Mouse (Mus musculus) CH12.LX (cell line): ENCODE data around the gene Mef2a. TPM values are rescaled to one million over a fixed set of nuclear protein-coding genes. Genes with fewer than 3 reads are reported as not detected.

ENCODE experiments used
- DNase-seq: peaks from one replicate; pipeline ENCODE4 v3.0.0-alpha.2; 2013; ENCODE audit errors: extremely low read depth
- H3K27ac ChIP-seq: 2 replicates; pipeline ENCODE4 v1.5.1; 2012; ENCODE audit warnings: low read depth, mild to moderate bottlenecking, control low read depth, moderate library complexity; ENCODE audit not compliant: insufficient read depth
- H3K27me3 ChIP-seq: replicated peaks from 2 replicates; pipeline ENCODE3; 2012; ENCODE audit warnings: inconsistent platforms
- H3K36me3 ChIP-seq, 2 experiments: replicated peaks in 1 of 2; 2 replicates each; pipeline versions ENCODE3 to v1.6.1; 2012; ENCODE audit warnings: inconsistent platforms in 1 of 2, low read length in 1 of 2, mild to moderate bottlenecking in 1 of 2, mixed read lengths in 1 of 2, moderate library complexity in 1 of 2; ENCODE audit not compliant: control insufficient read depth in 1 of 2, insufficient read depth in 1 of 2
- H3K4me1 ChIP-seq, 2 experiments: 2 replicates each; pipeline ENCODE4 v1.6.1; 2012; ENCODE audit warnings: inconsistent platforms in 1 of 2, moderate library complexity in 1 of 2; ENCODE audit not compliant: insufficient read depth in 2 of 2, control insufficient read depth in 1 of 2
- H3K4me2 ChIP-seq: 2 replicates; pipeline ENCODE4 v1.6.1; 2012; ENCODE audit warnings: low read depth, mild to moderate bottlenecking, control low read depth; ENCODE audit not compliant: poor library complexity, insufficient read depth, severe bottlenecking
- H3K4me3 ChIP-seq, 3 experiments: fragments of 150-350 bp in 1 of 3; sonication (generic) in 1 of 3; replicated peaks in 1 of 3; 2 replicates each; pipeline versions ENCODE3 to v1.5.1; 2011 to 2012; ENCODE audit warnings: low read depth in 2 of 3, low read length in 2 of 3, mild to moderate bottlenecking in 2 of 3, moderate library complexity in 2 of 3, control low read depth in 1 of 3, improper control_type of control experiment in 1 of 3, inconsistent platforms in 1 of 3, mixed read lengths in 1 of 3; ENCODE audit not compliant: poor library complexity in 1 of 3
- H3K79me2 ChIP-seq: replicated peaks from 2 replicates; pipeline ENCODE4 v1.6.1; 2012; ENCODE audit warnings: mild to moderate bottlenecking, moderate library complexity; ENCODE audit not compliant: control insufficient read depth, poor library complexity, insufficient read depth, severe bottlenecking; ENCODE audit errors: extremely low read depth
- H3K9ac ChIP-seq: 2 replicates; pipeline ENCODE4 v1.6.1; 2012; ENCODE audit warnings: low read depth, mild to moderate bottlenecking, control low read depth, moderate library complexity; ENCODE audit not compliant: insufficient read depth
- H3K9me3 ChIP-seq: replicated peaks from 2 replicates; pipeline ENCODE3; 2012; ENCODE audit warnings: low read length, inconsistent platforms, mixed read lengths
- BHLHE40 ChIP-seq: IDR thresholded peaks from 2 replicates; pipeline ENCODE4 v1.6.1; 2011; ENCODE audit warnings: mild to moderate bottlenecking, low read depth, low read length, improper control_type of control experiment
- CHD1 ChIP-seq: IDR thresholded peaks from 2 replicates; pipeline ENCODE4 v1.6.1; 2012; ENCODE audit warnings: low read depth, low read length, improper control_type of control experiment, inconsistent platforms
- CHD2 ChIP-seq: IDR thresholded peaks from 2 replicates; pipeline ENCODE4 v1.6.1; 2011; ENCODE audit warnings: low read length, improper control_type of control experiment
- ELF1 ChIP-seq: IDR thresholded peaks from 2 replicates; pipeline ENCODE4 v1.6.1; 2014; ENCODE audit warnings: low read depth, mild to moderate bottlenecking, inconsistent platforms, low read length, improper control_type of control experiment
- EP300 ChIP-seq: IDR thresholded peaks from 2 replicates; pipeline ENCODE4 v1.6.1; 2011; ENCODE audit warnings: low read length, improper control_type of control experiment
- ETS1 ChIP-seq: conservative IDR thresholded peaks from 2 replicates; pipeline ENCODE4 v1.6.1; 2012; ENCODE audit warnings: low read depth, mild to moderate bottlenecking, inconsistent platforms, low read length, improper control_type of control experiment, moderate library complexity
- HCFC1 ChIP-seq: IDR thresholded peaks from 2 replicates; pipeline ENCODE4 v1.6.1; 2012; ENCODE audit warnings: low read depth, mild to moderate bottlenecking, inconsistent platforms, low read length, improper control_type of control experiment
- IRF4 ChIP-seq: IDR thresholded peaks from 2 replicates; pipeline ENCODE4 v1.6.1; 2014; ENCODE audit warnings: low read depth, mild to moderate bottlenecking, inconsistent platforms, low read length, improper control_type of control experiment
- JUN ChIP-seq: IDR thresholded peaks from 2 replicates; pipeline ENCODE4 v1.6.1; 2011; ENCODE audit warnings: low read depth, mild to moderate bottlenecking, low read length, improper control_type of control experiment, moderate library complexity; ENCODE audit not compliant: insufficient read depth
- JUND ChIP-seq: conservative IDR thresholded peaks from 2 replicates; pipeline ENCODE4 v1.6.1; 2011; ENCODE audit warnings: low read depth, low read length, improper control_type of control experiment
- MAFK ChIP-seq: IDR thresholded peaks from 2 replicates; pipeline ENCODE4 v1.6.1; 2011; ENCODE audit warnings: low read length, improper control_type of control experiment; ENCODE audit not compliant: insufficient replicate concordance
- MEF2A ChIP-seq: IDR thresholded peaks from 2 replicates; pipeline ENCODE4 v1.6.1; 2014; ENCODE audit warnings: low read depth, mild to moderate bottlenecking, inconsistent platforms, low read length, improper control_type of control experiment, borderline replicate concordance
- MXI1 ChIP-seq: IDR thresholded peaks from 2 replicates; pipeline ENCODE4 v1.6.1; 2011; ENCODE audit warnings: mild to moderate bottlenecking, low read depth, low read length, improper control_type of control experiment
- MYC ChIP-seq: IDR thresholded peaks from 2 replicates; pipeline ENCODE4 v1.6.1; 2011; ENCODE audit warnings: low read depth, mild to moderate bottlenecking, improper control_type of control experiment, low read length
- POLR2A ChIP-seq: IDR thresholded peaks from 2 replicates; pipeline ENCODE4 v1.6.1; 2011; ENCODE audit warnings: low read depth, mild to moderate bottlenecking, improper control_type of control experiment, low read length
- POLR2AphosphoS2 ChIP-seq: IDR thresholded peaks from 2 replicates; pipeline ENCODE4 v1.6.1; 2011; ENCODE audit warnings: low read depth, low read length, improper control_type of control experiment
- TCF12 ChIP-seq: IDR thresholded peaks from 2 replicates; pipeline ENCODE4 v1.6.1; 2014; ENCODE audit warnings: low read depth, mild to moderate bottlenecking, inconsistent platforms, low read length, improper control_type of control experiment
- UBTF ChIP-seq: IDR thresholded peaks from 2 replicates; pipeline ENCODE4 v1.6.1; 2012; ENCODE audit warnings: low read depth, mild to moderate bottlenecking, inconsistent platforms, low read length, improper control_type of control experiment, moderate library complexity
- USF2 ChIP-seq: conservative IDR thresholded peaks from 2 replicates; pipeline ENCODE4 v1.6.1; 2011; ENCODE audit warnings: low read depth, low read length, improper control_type of control experiment
- ZKSCAN1 ChIP-seq: IDR thresholded peaks from 2 replicates; pipeline ENCODE4 v1.6.1; 2012; ENCODE audit warnings: low read depth, inconsistent platforms, low read length, improper control_type of control experiment, borderline replicate concordance
- ZNF384 ChIP-seq: IDR thresholded peaks from 2 replicates; pipeline ENCODE4 v1.6.1; 2012; ENCODE audit warnings: low read depth, low read length, improper control_type of control experiment, inconsistent platforms
- dilution Hi-C: fragments of 300-500 bp; cut with MboI; formaldehyde crosslinking; loops from 2 replicates; pipeline ENCODE4 v1.14.3; 2020; ENCODE audit warnings: low sequenced_read_pairs; ENCODE audit not compliant: extremely low pct_unique_long_range_greater_than_20kb, extremely low pct_ligation_motif_present
- in situ Hi-C: fragments of 300-500 bp; cut with MboI; formaldehyde crosslinking; loops from 3 replicates; pipeline ENCODE4 v1.14.3; 2019; ENCODE audit warnings: low sequenced_read_pairs, low pct_ligation_motif_present, low pct_unique_long_range_greater_than_20kb, mixed read lengths
- polyA plus RNA-seq: library from polyadenylated mRNA; unstranded; fragments of >175 nt; gene quantifications from 2 replicates; pipeline ENCODE4 v1.2.1, GENCODE M21; 2012; ENCODE audit warnings: low read depth; ENCODE audit not compliant: insufficient read length
- total RNA-seq, 2 experiments: library from RNA; depleted of rRNA; stranded (reverse); fragments of 300-350 nt in 1 of 2; fragments of >200 nt in 1 of 2; gene quantifications; 2 replicates each; pipeline ENCODE4 v1.2.3; 2012 to 2014

Mef2a gene
- total and polyA plus RNA-seq, 3 experiments, result 40.1 to 100 (median 42.2) TPM

GRCm38 (mm10) chr7:67352989-67353388, 19.7 kb downstream of the Mef2a start (continued):
- TF ChIP-seq MEF2A (no peak; the same call in 1 of the 2 replicates), USF2 (no peak), TCF12 (peak; percentile 76), ELF1 (no peak), BHLHE40 (no peak), CHD2 (peak; percentile 83), UBTF (no peak), POLR2A (no peak), JUND (no peak), CHD1 (no peak), MXI1 (no peak; the same call in 1 of the 2 replicates)

DNA sequence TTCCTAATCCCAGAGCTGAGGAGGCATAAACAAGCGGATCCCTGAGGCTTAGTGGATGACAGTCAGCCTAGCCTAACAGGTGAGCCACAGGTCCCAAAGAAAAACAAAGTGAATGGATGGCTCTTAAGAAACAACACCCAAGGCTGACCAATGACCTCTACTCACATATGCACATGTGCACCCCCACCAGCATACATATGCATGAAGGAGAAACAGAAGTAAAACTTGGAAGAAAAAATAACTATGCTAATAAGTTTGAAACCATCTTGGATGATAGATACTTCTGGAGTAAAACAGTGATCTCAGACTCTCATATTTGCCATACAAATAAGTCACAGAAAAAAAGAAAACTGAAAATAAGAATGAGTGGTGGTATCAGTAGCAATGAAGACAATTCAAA, 28.2 kb downstream of the Mef2a start:
- H3K27me3 ChIP-seq, result no peaks in the 10 kb centered on the region
- H3K9me3 ChIP-seq, result no peaks in the 10 kb centered on the region
- no peak for DNase-seq
- H3K27ac ChIP-seq, result peak overlapping the region; percentile 63
- dilution Hi-C loops (no loop called here), in situ Hi-C loops (no loop called here)
- no peak overlapping the region for H3K9ac ChIP-seq
- H3K36me3 ChIP-seq, result peaks cover 8 to 38% of the 10 kb centered on the region in 2 experiments
- peaks cover 37% of the 10 kb centered on the region for H3K79me2 ChIP-seq
- 0 out of 2 replicates have a peak overlapping the region, but pooled peaks have one; percentile 11 for H3K4me2 ChIP-seq
- H3K4me1 ChIP-seq, result peaks cover 6 to 49% of the 10 kb centered on the region in 2 experiments
- TF ChIP-seq EP300, result peak; percentile 46
- TF ChIP-seq BHLHE40, result peak; percentile 58; the same call in 1 of the 2 replicates
- TF ChIP-seq ZNF384, result peak; percentile 62; the same call in 1 of the 2 replicates
- no peak for TF ChIP-seq ZKSCAN1
- no peak for TF ChIP-seq HCFC1
- TF ChIP-seq MYC, result peak; percentile 54; the same call in 1 of the 2 replicates
- TF ChIP-seq POLR2AphosphoS2, result no peak
- no peak; the same call in 1 of the 2 replicates for TF ChIP-seq JUND
- TF ChIP-seq MEF2A, result no peak
- TF ChIP-seq POLR2A, result no peak
- TF ChIP-seq CHD2, result no peak
- no peak for TF ChIP-seq MAFK
- peak; percentile 71 for TF ChIP-seq ETS1
- TF ChIP-seq IRF4, result peak; percentile 65; the same call in 1 of the 2 replicates
- peak; percentile 53 for TF ChIP-seq JUN
- TF ChIP-seq, all 38 proteins: peak for 7
- no peak overlapping the region for H3K4me3 ChIP-seq
